ENCODE assay signal across 11 mouse cellular contexts in the genomic region with DNA sequence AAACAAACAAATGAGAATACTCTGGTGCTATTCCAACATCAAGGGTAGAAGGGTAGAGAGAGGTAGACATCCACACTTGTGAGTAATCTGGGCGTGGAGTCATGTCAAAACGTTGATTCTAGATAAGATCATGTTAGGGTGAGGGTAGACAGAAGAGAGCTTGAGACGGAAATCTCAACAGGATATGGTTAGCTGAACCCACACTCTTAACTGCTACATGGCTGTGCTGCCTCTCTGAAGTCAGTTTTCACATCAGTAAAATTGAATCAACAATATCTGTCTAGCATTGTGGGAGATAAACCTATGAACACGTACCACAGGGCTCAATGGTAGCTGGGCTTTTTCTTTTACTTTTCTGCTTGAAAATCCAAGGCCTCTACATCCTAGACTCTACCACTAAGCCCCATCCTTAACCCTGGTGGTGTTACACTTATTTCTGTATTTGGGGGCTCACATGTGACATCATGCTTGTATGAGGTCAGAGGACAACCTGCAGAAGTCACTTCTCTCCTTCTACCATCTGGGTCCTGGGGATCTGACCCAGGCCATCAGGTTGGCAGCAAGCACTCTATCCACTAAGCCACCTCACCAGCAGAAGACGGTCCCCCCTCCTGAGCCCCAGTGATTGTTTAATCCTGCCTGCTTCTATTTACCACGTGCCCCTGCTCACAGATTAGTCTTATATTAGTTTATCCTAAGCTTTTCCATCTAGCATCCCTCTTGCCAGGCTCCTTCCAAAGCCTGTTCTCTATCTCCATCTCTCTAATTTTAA. TPM values are rescaled to one million over a fixed set of nuclear protein-coding genes. Genes with fewer than 3 reads are reported as not detected.
DNase-seq lines count a peak whose midpoint lies in the region; ATAC-seq and TF ChIP-seq lines count a peak whose summit lies in the region.
"Had no signal": no experiment of that assay in that cellular context is flagged by ENCODE, and none has a peak within 500 bp of the region (broad histone marks: within the 10 kb centered on the region; RNA-seq: fewer than 3 reads in every experiment).

No protein-coding gene starts in this region.

- no peak overlapping the region for H3K9ac ChIP-seq in intestine, postnatal 0 days (ENCODE audit: low read depth, low read length)
- H3K9ac ChIP-seq in stomach, embryonic 16.5 days (ENCODE audit: low read length): no peak overlapping the region

- H3K9me3 ChIP-seq in intestine, postnatal 0 days (ENCODE audit: control insufficient read depth): no peaks in the 10 kb centered on the region
- no peaks in the 10 kb centered on the region for H3K9me3 ChIP-seq in stomach, embryonic 16.5 days (replicated peaks; ENCODE audit: control insufficient read depth, low read length)

- peak overlapping the region; percentile 53; the same call in 1 of the 2 replicates for H3K4me2 ChIP-seq in intestine, postnatal 0 days (replicated peaks; ENCODE audit: low read depth)
- peak overlapping the region; percentile 48; the same call in 1 of the 2 replicates for H3K4me2 ChIP-seq in stomach, embryonic 16.5 days (ENCODE audit: low read depth, low read length)

- ATAC-seq in intestine, postnatal 0 days: no peak
- no peak for ATAC-seq in stomach, embryonic 16.5 days (ENCODE audit: insufficient read depth, low FRiP score)

- WGBS in intestine, postnatal 0 days: 74% methylated on average over 6 of the region's 6 CpGs
- WGBS in stomach, embryonic 16.5 days: 73% methylated on average over 6 of the region's 6 CpGs

- no peaks in the 10 kb centered on the region for H3K27me3 ChIP-seq in intestine, postnatal 0 days (replicated peaks; ENCODE audit: control insufficient read depth, insufficient read depth, low read length)
- no peaks in the 10 kb centered on the region for H3K27me3 ChIP-seq in stomach, embryonic 16.5 days (ENCODE audit: control insufficient read depth, insufficient read depth, low read length)

- no peak overlapping the region for H3K27ac ChIP-seq in gastrocnemius, adult 2 months
- H3K27ac ChIP-seq in intestine, postnatal 0 days (ENCODE audit: low read depth, low read length): no peak overlapping the region
- H3K27ac ChIP-seq in stomach, embryonic 16.5 days (ENCODE audit: low read length): no peak overlapping the region

- no peak for DNase-seq in gastrocnemius, adult 2 months
- DNase-seq in gastrocnemius, adult 8-10 months (ENCODE audit: low spot score in 2 of 2): no peak
- peak; percentile 39 for DNase-seq in retina, postnatal 1 day
- DNase-seq in retina, embryonic 14.5 days (ENCODE audit: low spot score): no peak
- no peak for DNase-seq in adrenal gland, postnatal 25 days
- no peak for DNase-seq in lung, postnatal 25 days (ENCODE audit: low spot score)
- DNase-seq: adrenal gland, postnatal 10 days had no signal

- H3K36me3 ChIP-seq in intestine, postnatal 0 days (ENCODE audit: control insufficient read depth, insufficient read depth): peaks cover 34% of the 10 kb centered on the region
- peaks cover 9% of the 10 kb centered on the region for H3K36me3 ChIP-seq in stomach, embryonic 16.5 days (ENCODE audit: control insufficient read depth, insufficient read depth, low read length)

- H3K4me3 ChIP-seq in gastrocnemius, adult 2 months: peak overlapping the region; percentile 84; the same call in 1 of the 2 replicates
- no peak overlapping the region for H3K4me3 ChIP-seq in intestine, postnatal 0 days (ENCODE audit: low read depth, low read length)
- no peak overlapping the region for H3K4me3 ChIP-seq in stomach, embryonic 16.5 days (replicated peaks; ENCODE audit: low read length)

- intact Hi-C loops in gastrocnemius, adult 2 months (cut with DNase I): loop anchor here (2.0 kb wide), 1 partner anchor 21 kb away; the partner anchor contains the start of gene Pitpnm1

- no peak for TF ChIP-seq CTCF in gastrocnemius, adult 2 months (IDR thresholded peaks at IDR 0.05)
- no peak for TF ChIP-seq CTCF in intestine, postnatal 0 days (IDR thresholded peaks at IDR 0.05; ENCODE audit: low read depth)

- peaks cover 3% of the 10 kb centered on the region; the same call in 1 of the 2 replicates for H3K4me1 ChIP-seq in intestine, postnatal 0 days (replicated peaks; ENCODE audit: control insufficient read depth, insufficient read depth, low read length)
- peaks cover 8% of the 10 kb centered on the region for H3K4me1 ChIP-seq in stomach, embryonic 16.5 days (ENCODE audit: control insufficient read depth, insufficient read depth, low read length)

RNA-seq across cellular contexts. Expression of gene Aip, which starts 5.8 kb away (rescaled TPM):
- 10 to 100 TPM; 69.9 to 71.8 TPM for total RNA-seq in gastrocnemius, adult 2 months (2021)
- 10 to 100 TPM; 85.7 to 96.3 (median 90.3) TPM for total RNA-seq in gastrocnemius, adult 8-10 months (2022)
- 42.0 and 42.3 TPM in 2 replicates for polyA plus RNA-seq in intestine, postnatal 0 days (2015; fragmentation: Nextera tagmentation; extraction: Ambion mirVana)
- 86.9 and 90.8 TPM in 2 replicates for polyA plus RNA-seq in stomach, embryonic 16.5 days (2015; fragmentation: Nextera tagmentation; extraction: Ambion mirVana)
- total RNA-seq in adrenal gland, postnatal 25 days (2021): 108 and 117 TPM in 2 replicates

RNA-seq across cellular contexts. Expression of gene Gpr152, which starts 19.7 kb away (rescaled TPM):
- total RNA-seq in gastrocnemius, adult 2 months (2021): not detected
- not detected for total RNA-seq in gastrocnemius, adult 8-10 months (2022)
- polyA plus RNA-seq in intestine, postnatal 0 days (2015; fragmentation: Nextera tagmentation; extraction: Ambion mirVana): not detected in 2 replicates
- not detected in 2 replicates for polyA plus RNA-seq in stomach, embryonic 16.5 days (2015; fragmentation: Nextera tagmentation; extraction: Ambion mirVana)
- 0.12 TPM in 1 of 2 replicates, not detected in the other for total RNA-seq in adrenal gland, postnatal 25 days (2021)
- total RNA-seq: adrenal gland, postnatal 10 days had no signal
- polyA plus RNA-seq: C2C12; kidney, embryonic 14.5 days had no signal

RNA-seq across cellular contexts. Expression of gene Pitpnm1, which starts 20.1 kb away (rescaled TPM):
- 1 to 10 TPM; 2.3 to 2.5 TPM for total RNA-seq in gastrocnemius, adult 2 months (2021)
- 1 to 10 TPM; 1.1 to 3.3 (median 2.4) TPM for total RNA-seq in gastrocnemius, adult 8-10 months (2022)
- 13.7 and 16.3 TPM in 2 replicates for polyA plus RNA-seq in intestine, postnatal 0 days (2015; fragmentation: Nextera tagmentation; extraction: Ambion mirVana)
- 13.8 and 14.9 TPM in 2 replicates for polyA plus RNA-seq in stomach, embryonic 16.5 days (2015; fragmentation: Nextera tagmentation; extraction: Ambion mirVana)
- total RNA-seq in adrenal gland, postnatal 25 days (2021): 54.8 and 73.7 TPM in 2 replicates

RNA-seq across cellular contexts. Expression of gene Cdk2ap2, which starts 22.9 kb away (rescaled TPM):
- total RNA-seq in gastrocnemius, adult 2 months (2021): 10 to 100 TPM; 17.9 to 22.4 TPM
- 10 to 100 TPM; 14.0 to 20.3 (median 18.0) TPM for total RNA-seq in gastrocnemius, adult 8-10 months (2022)
- 97.1 and 108 TPM in 2 replicates for polyA plus RNA-seq in intestine, postnatal 0 days (2015; fragmentation: Nextera tagmentation; extraction: Ambion mirVana)
- 115 and 128 TPM in 2 replicates for polyA plus RNA-seq in stomach, embryonic 16.5 days (2015; fragmentation: Nextera tagmentation; extraction: Ambion mirVana)
- 84.7 and 88.0 TPM in 2 replicates for total RNA-seq in adrenal gland, postnatal 25 days (2021)

RNA-seq across cellular contexts. Expression of gene Cabp4, which starts 23.9 kb away (rescaled TPM):
- total RNA-seq in gastrocnemius, adult 2 months (2021): not detected
- total RNA-seq in gastrocnemius, adult 8-10 months (2022): not detected
- polyA plus RNA-seq in intestine, postnatal 0 days (2015; fragmentation: Nextera tagmentation; extraction: Ambion mirVana): 0.33 TPM in 2 replicates
- 0.12 TPM in 1 of 2 replicates, not detected in the other for polyA plus RNA-seq in stomach, embryonic 16.5 days (2015; fragmentation: Nextera tagmentation; extraction: Ambion mirVana)
- 0.94 and 1.3 TPM in 2 replicates for total RNA-seq in adrenal gland, postnatal 25 days (2021)

Comparison
In these comparisons a context has a peak if more than half of its experiments do, and no peak if none do; other contexts are left out.
1. RNA of gene Pitpnm1, which starts 20.1 kb away (total RNA-seq): 54.8 to 73.7 TPM in adrenal gland, postnatal 25 days; 1.1 to 3.3 TPM in gastrocnemius, adult 8-10 months and 2.3 to 2.5 TPM in gastrocnemius, adult 2 months; every median in the first group is over 10 times any median in the second.